Mouse (Mus musculus) cerebellum, adult 2 months (tissue): ENCODE measurements around the gene Rnh1.

Source experiments
- CTCF ChIP-seq: fragments of 200-500 bp; IDR thresholded peaks from 2 replicates; pipeline ENCODE4 v1.5.1; 2011; ENCODE audit warnings: low read depth, mild to moderate bottlenecking, control low read depth, low read length, moderate library complexity, borderline replicate concordance; ENCODE audit not compliant: insufficient read depth
- POLR2A ChIP-seq: fragments of 200-500 bp; IDR thresholded peaks from 2 replicates; pipeline ENCODE4 v1.6.1; 2011; ENCODE audit warnings: low read length, control low read depth, borderline replicate concordance; ENCODE audit not compliant: insufficient read depth

DNA sequence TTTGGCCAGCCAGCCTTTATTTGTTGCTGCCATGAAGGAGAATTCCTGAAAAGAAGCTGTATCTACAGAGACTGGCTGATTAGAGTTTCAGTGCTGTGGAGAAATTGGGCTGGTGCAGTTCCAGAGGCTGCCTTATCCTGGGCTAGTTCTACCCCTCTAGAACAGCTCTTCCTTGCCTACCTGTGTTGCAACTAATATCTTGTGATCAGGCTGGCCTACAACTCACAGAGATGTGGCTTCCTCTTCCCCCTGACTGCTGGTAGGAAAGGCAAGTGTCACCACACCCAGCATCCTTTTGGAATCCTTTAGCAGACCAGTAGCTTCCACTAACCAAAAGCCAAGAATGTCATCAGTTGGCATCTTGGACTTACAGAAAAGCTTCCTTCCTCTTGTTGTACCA, 2.8 kb downstream of the Rnh1 start:
- TF ChIP-seq CTCF (no peak), POLR2A (no peak)
